Mouse (Mus musculus): ENCODE measurements around the gene Atp13a5. TPM values are rescaled to one million over a fixed set of nuclear protein-coding genes. Genes with fewer than 3 reads are reported as not detected.

Atp13a5 gene
- polyA plus RNA-seq, 1 experiment from 2014 or later: 0.20 TPM

DNA sequence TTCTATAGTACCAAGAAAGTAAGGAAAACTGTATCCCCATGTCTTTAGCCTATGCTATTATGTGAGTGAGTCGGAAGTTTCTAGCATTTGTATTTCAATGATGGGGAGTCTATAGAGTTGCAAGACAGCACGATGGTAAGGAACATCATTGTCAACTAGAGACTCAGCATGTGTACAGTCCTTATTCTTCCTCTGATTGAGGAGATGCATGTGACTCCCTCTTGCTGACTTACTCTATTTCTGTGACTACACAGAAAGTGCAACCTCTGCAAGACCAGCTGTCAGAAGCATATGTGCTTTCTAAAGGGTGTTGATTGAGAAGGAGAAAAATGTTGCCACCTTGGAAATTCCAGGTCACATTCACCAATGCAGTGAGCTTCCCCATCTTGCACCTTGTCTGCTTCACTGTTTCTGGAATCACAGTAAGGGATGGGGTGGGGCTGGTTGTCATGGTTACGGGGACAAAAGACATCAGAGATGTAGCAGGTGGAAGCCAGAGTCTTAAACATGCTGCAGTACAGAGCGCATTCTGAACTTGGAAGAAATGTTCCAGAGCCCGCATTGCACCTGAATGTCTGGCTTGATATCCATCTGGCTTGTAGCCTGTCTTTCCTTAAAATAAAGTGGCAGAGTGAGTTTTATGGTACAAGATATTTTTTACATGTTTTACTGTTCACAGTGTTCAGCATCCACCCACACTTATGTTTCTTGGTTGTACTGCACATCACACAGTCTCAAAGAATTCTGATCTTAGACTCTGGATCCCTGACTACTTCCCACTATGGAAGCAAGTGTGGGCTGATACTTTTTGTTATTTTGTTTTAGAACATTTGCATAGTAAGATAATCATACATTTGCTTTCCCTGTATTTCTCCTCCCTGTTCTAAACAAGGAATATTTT, 161.9 kb downstream of the Atp13a5 start:
- Histone ChIP-seq H3K9ac (ENCODE audit: low read length) (no peak overlapping the region), H3K27me3 (ENCODE audit: control insufficient read depth, insufficient read depth, low read length) (no peaks in the 10 kb centered on the region), H3K4me1 (ENCODE audit: control insufficient read depth, insufficient read depth, low read length) (no peaks in the 10 kb centered on the region), H3K27ac (ENCODE audit: low read depth, low read length) (no peak overlapping the region), H3K4me3 (ENCODE audit: low read depth, low read length) (no peak overlapping the region), H3K9me3 (ENCODE audit: control insufficient read depth, low read length) (no peaks in the 10 kb centered on the region), H3K4me2 (no peak overlapping the region), H3K36me3 (ENCODE audit: control insufficient read depth, insufficient read depth, low read length) (no peaks in the 10 kb centered on the region)
- 71% methylated on average over 5 of the region's 5 CpGs for WGBS
- no peak for DNase-seq (ENCODE audit: low spot score, missing footprints)
- no peak for ATAC-seq (ENCODE audit: low FRiP score)

DNA sequence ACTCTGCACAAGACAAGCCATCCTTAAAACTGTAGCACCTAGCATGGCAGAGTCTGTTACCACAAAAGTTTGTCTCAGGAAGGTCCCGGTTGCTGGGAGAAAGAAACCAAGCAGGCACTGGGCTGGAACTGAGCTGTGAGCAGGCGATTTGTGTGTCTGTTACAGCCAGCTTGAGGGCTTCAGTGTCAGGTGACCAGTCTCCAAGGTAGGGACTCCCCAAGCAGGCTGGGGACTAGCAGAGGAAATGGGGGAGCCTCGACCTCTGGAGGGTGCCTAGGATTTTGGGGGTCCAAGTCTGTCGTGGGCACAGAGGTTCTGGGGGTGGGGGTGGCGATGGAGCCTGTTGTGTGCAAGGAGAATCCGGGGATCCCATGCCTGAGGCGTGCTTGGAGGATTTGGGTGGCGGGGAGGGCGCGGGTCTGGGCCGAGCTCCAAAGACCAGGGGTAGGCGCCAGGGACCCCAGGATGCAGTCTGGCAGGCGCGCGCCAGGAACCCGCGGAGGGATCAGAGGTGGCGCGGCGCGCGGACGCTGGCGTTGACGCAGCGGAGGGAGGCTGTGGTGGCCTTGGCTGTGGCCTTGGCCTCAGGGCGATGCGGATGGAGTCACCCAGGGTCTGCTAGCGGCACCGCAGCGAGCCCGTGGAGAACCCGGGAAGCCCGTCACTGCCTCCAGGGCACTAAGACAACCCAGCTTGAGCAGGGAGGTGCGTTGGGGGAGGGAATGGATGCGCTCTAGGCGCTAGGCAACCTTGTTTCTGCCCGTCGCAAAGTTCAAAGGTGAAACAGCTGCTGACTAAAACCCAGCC, 168.7 kb downstream of the Atp13a5 start, which contains the start of gene Hrasls:
Gene Hrasls (plus strand): TSS at position 91 of the 807 bp plus-strand sequence.
- Histone ChIP-seq H3K4me3 (ENCODE audit: low read depth, low read length) (peak within 1 kb of the TSS; percentile 39), H3K36me3 (ENCODE audit: control insufficient read depth, insufficient read depth, low read length) (no peaks in the 10 kb centered on the region), H3K27ac (ENCODE audit: low read depth, low read length) (no peak within 1 kb of the TSS), H3K4me1 (ENCODE audit: control insufficient read depth, insufficient read depth, low read length) (peaks cover 3% of the 10 kb centered on the region; the same call in 1 of the 2 replicates), H3K9ac (ENCODE audit: low read length) (peak within 1 kb of the TSS; percentile 70), H3K27me3 (ENCODE audit: control insufficient read depth, insufficient read depth, low read length) (peaks cover 3% of the 10 kb centered on the region; the same call in 1 of the 2 replicates), H3K9me3 (ENCODE audit: control insufficient read depth, low read length) (no peaks in the 10 kb centered on the region), H3K4me2 (peak within 1 kb of the TSS; percentile 87)
- WGBS: 1% methylated on average over 35 of the region's 39 CpGs
- peak; percentile 95 for DNase-seq (ENCODE audit: low spot score, missing footprints)
- peak; percentile 89 for ATAC-seq (ENCODE audit: low FRiP score)

DNA sequence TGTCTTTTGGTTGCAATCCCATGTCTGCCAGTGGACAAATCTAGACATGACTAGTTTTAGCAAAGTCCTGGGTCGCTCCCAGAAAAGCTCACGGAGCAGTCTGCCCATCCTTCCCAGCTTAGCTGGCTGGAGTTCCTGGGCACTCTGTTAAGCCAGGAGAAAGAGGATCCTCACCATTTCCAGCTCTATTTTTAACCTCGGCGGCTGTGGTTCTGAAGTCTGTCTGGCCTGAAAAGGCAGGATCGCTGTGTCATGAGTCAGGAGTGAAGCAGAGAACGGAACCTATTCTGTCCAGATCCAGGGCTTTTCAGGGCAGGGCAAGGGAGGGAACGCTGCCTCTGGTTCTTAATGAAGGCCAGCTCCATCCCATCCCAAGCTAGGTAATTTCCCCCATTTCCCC, 169.7 kb downstream of the Atp13a5 start:
- no peak overlapping the region for H3K9ac ChIP-seq (ENCODE audit: low read length)
- DNase-seq (ENCODE audit: low spot score, missing footprints) (no peak), ATAC-seq (ENCODE audit: low FRiP score) (no peak)
- no peak overlapping the region for H3K4me3 ChIP-seq (ENCODE audit: low read depth, low read length)
- peaks cover 3% of the 10 kb centered on the region; the same call in 1 of the 2 replicates for H3K4me1 ChIP-seq (ENCODE audit: control insufficient read depth, insufficient read depth, low read length)
- no peaks in the 10 kb centered on the region for H3K9me3 ChIP-seq (ENCODE audit: control insufficient read depth, low read length)
- no peaks in the 10 kb centered on the region for H3K36me3 ChIP-seq (ENCODE audit: control insufficient read depth, insufficient read depth, low read length)
- peaks cover 3% of the 10 kb centered on the region; the same call in 1 of the 2 replicates for H3K27me3 ChIP-seq (ENCODE audit: control insufficient read depth, insufficient read depth, low read length)
- 78% methylated on average over 7 of the region's 7 CpGs for WGBS
- no peak overlapping the region for H3K4me2 ChIP-seq
- H3K27ac ChIP-seq (ENCODE audit: low read depth, low read length): no peak overlapping the region

DNA sequence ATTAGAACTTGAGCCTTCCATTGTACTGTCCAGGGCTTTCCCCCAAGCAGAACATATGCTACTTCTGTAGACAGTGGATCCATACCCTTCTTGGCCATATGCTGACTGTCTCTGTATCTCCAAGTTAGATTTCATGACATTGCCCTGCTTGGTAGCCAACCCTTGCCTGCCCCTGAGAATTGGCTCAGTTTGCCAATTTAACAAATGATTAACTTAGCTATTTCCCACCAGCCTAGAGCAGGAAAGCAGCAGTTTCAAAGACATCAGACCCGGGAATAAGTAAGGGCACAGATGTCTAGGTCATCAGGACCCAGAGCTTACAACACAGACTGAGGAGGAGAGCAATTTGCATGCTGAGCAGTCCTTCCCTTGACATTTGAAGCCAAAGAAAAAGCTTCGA, 173.0 kb downstream of the Atp13a5 start:
- DNase-seq (ENCODE audit: low spot score, missing footprints) (no peak), ATAC-seq (ENCODE audit: low FRiP score) (no peak)
- no peaks in the 10 kb centered on the region for H3K36me3 ChIP-seq (ENCODE audit: control insufficient read depth, insufficient read depth, low read length)
- H3K4me1 ChIP-seq (ENCODE audit: control insufficient read depth, insufficient read depth, low read length): peaks cover 3% of the 10 kb centered on the region; the same call in 1 of the 2 replicates
- no peak overlapping the region for H3K4me2 ChIP-seq
- H3K9ac ChIP-seq (ENCODE audit: low read length): no peak overlapping the region
- H3K4me3 ChIP-seq (ENCODE audit: low read depth, low read length): no peak overlapping the region
- WGBS: 49% methylated on average over 2 of the region's 2 CpGs
- no peaks in the 10 kb centered on the region; the same call in 1 of the 2 replicates for H3K27me3 ChIP-seq (ENCODE audit: control insufficient read depth, insufficient read depth, low read length)
- H3K9me3 ChIP-seq (ENCODE audit: control insufficient read depth, low read length): no peaks in the 10 kb centered on the region
- no peak overlapping the region for H3K27ac ChIP-seq (ENCODE audit: low read depth, low read length)

DNA sequence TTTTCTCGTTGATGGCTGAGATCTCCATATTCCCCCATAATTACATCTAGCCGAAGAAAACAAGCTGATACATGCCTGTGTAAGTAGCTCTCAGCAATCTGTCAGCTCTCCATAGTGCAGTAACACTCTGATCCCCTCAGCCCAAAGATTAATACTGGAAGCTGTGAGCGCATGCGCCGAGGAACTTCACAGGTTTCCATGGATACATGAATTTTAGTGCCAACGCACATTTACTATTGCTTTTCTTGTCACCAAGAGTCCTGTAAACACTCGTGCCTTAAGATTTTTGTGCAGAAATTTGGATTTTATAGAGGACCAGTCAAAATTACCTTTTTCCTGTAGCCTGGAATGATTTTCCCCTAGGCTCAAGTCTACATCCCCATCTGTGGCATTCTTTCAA, 173.7 kb downstream of the Atp13a5 start:
- no peak overlapping the region for H3K9ac ChIP-seq (ENCODE audit: low read length)
- H3K4me1 ChIP-seq (ENCODE audit: control insufficient read depth, insufficient read depth, low read length): no peaks in the 10 kb centered on the region
- 83% methylated on average over 7 of the region's 7 CpGs for WGBS
- DNase-seq (ENCODE audit: low spot score, missing footprints) (no peak), ATAC-seq (ENCODE audit: low FRiP score) (no peak)
- H3K27me3 ChIP-seq (ENCODE audit: control insufficient read depth, insufficient read depth, low read length): no peaks in the 10 kb centered on the region; the same call in 1 of the 2 replicates
- H3K27ac ChIP-seq (ENCODE audit: low read depth, low read length): no peak overlapping the region
- H3K36me3 ChIP-seq (ENCODE audit: control insufficient read depth, insufficient read depth, low read length): no peaks in the 10 kb centered on the region
- no peak overlapping the region for H3K4me3 ChIP-seq (ENCODE audit: low read depth, low read length)
- H3K9me3 ChIP-seq (ENCODE audit: control insufficient read depth, low read length): no peaks in the 10 kb centered on the region
- no peak overlapping the region for H3K4me2 ChIP-seq

DNA sequence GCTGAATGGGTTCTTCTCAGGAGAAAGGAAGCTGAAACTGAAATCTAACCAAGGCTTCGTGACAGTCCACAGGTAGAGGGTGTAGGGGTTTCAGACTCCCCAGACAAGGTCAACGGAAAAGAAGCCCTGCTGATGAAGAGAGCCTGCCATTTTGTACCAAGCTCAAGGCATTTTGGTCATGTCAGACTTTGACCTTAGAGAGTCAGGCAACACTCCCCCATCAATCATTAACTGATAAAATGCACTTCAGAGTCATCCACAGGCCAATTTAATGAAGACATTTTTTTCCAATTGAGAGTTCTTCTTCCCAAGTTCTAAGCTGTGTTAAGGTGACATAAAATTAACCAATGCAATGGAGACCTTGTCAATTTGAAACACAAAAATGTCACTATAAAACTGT, 177.4 kb downstream of the Atp13a5 start:
- ATAC-seq (ENCODE audit: low FRiP score): no peak
- DNase-seq (ENCODE audit: low spot score, missing footprints): no peak

DNA sequence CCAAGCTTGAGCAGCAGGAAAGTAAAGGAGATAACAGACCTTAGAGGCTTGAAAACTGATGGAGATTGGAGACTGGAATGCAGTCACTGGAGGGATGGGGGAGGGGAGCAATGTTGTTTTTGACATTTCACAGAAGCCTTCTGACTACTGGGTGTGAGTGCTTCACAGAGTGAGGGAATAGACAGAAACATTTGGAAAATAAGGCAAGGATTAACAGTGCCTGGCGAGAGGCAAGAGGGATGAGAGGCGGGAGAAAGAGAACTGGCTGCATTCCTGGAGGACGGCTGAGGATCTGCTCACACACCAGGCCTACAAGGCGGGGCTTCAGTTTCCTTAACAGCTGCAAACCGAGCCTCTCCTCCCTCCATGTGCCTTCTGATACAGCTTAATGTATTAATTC, 180.1 kb downstream of the Atp13a5 start:
- H3K4me1 ChIP-seq (ENCODE audit: control insufficient read depth, insufficient read depth, low read length): no peaks in the 10 kb centered on the region
- DNase-seq (ENCODE audit: low spot score, missing footprints) (no peak), ATAC-seq (ENCODE audit: low FRiP score) (no peak)
- no peak overlapping the region for H3K9ac ChIP-seq (ENCODE audit: low read length)
- no peak overlapping the region for H3K4me3 ChIP-seq (ENCODE audit: low read depth, low read length)
- WGBS: 11% methylated on average over 5 of the region's 5 CpGs
- H3K27ac ChIP-seq (ENCODE audit: low read depth, low read length): no peak overlapping the region
- H3K4me2 ChIP-seq: no peak overlapping the region
- H3K36me3 ChIP-seq (ENCODE audit: control insufficient read depth, insufficient read depth, low read length): no peaks in the 10 kb centered on the region
- no peaks in the 10 kb centered on the region for H3K9me3 ChIP-seq (ENCODE audit: control insufficient read depth, low read length)
- no peaks in the 10 kb centered on the region for H3K27me3 ChIP-seq (ENCODE audit: control insufficient read depth, insufficient read depth, low read length)

More for the DNA sequence above, 177.4 kb downstream of the Atp13a5 start:
- 82% methylated on average over 2 of the region's 2 CpGs for WGBS
- Histone ChIP-seq H3K9me3 (ENCODE audit: control insufficient read depth, low read length) (no peaks in the 10 kb centered on the region), H3K36me3 (ENCODE audit: control insufficient read depth, insufficient read depth, low read length) (no peaks in the 10 kb centered on the region), H3K27ac (ENCODE audit: low read depth, low read length) (no peak overlapping the region), H3K4me2 (no peak overlapping the region), H3K9ac (ENCODE audit: low read length) (no peak overlapping the region), H3K4me3 (ENCODE audit: low read depth, low read length) (no peak overlapping the region), H3K27me3 (ENCODE audit: control insufficient read depth, insufficient read depth, low read length) (no peaks in the 10 kb centered on the region), H3K4me1 (ENCODE audit: control insufficient read depth, insufficient read depth, low read length) (no peaks in the 10 kb centered on the region)

DNA sequence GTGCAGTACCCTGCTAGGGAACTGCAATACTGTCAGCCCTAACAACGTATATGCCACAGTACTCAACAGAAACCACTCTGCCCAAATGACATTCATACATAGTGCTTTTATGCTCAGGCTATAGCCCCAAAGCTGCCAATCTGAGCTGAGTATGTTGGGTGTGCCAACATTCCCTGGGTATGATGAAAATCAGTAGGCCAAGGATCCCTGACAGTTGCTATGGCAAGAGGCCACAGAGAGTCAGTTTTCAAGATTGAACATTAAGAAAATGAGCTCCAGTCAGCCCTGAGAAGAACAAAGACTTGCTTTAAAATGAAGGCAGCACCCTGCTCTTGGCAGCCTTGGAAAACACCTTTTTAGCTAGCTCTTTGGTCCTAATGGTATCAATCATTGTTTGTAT, 183.4 kb downstream of the Atp13a5 start:
- no peak overlapping the region for H3K4me3 ChIP-seq (ENCODE audit: low read depth, low read length)
- H3K27me3 ChIP-seq (ENCODE audit: control insufficient read depth, insufficient read depth, low read length): no peaks in the 10 kb centered on the region
- DNase-seq (ENCODE audit: low spot score, missing footprints) (no peak), ATAC-seq (ENCODE audit: low FRiP score) (no peak)
- no peaks in the 10 kb centered on the region for H3K36me3 ChIP-seq (ENCODE audit: control insufficient read depth, insufficient read depth, low read length)
- H3K27ac ChIP-seq (ENCODE audit: low read depth, low read length): no peak overlapping the region
- H3K9me3 ChIP-seq (ENCODE audit: control insufficient read depth, low read length): no peaks in the 10 kb centered on the region
- no peak overlapping the region for H3K4me2 ChIP-seq
- H3K4me1 ChIP-seq (ENCODE audit: control insufficient read depth, insufficient read depth, low read length): no peaks in the 10 kb centered on the region
- 93% methylated on average over 1 of the region's 1 CpGs for WGBS
- H3K9ac ChIP-seq (ENCODE audit: low read length): no peak overlapping the region

DNA sequence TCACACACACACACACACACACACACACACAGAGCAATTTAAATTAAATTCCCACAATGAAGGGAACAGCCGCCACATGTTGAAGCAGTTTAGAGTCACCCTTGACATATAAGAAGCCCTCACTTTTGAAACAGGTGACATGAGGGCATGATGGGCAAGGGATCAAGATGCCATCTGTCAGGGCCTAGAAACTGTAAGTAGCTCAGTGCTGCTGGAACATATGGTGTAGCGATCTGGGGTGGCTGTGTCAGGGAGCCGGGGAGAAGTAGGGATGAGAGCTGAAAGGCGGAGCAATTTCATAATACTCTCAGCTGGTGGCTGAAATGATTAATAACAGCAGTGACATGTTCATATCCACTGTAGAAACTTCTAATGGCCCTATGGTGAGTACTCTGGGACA, 184.6 kb downstream of the Atp13a5 start:
- Histone ChIP-seq H3K27ac (ENCODE audit: low read depth, low read length) (no peak overlapping the region), H3K9ac (ENCODE audit: low read length) (no peak overlapping the region), H3K27me3 (ENCODE audit: control insufficient read depth, insufficient read depth, low read length) (no peaks in the 10 kb centered on the region), H3K4me3 (ENCODE audit: low read depth, low read length) (no peak overlapping the region), H3K36me3 (ENCODE audit: control insufficient read depth, insufficient read depth, low read length) (no peaks in the 10 kb centered on the region), H3K4me1 (ENCODE audit: control insufficient read depth, insufficient read depth, low read length) (no peaks in the 10 kb centered on the region), H3K4me2 (no peak overlapping the region), H3K9me3 (ENCODE audit: control insufficient read depth, low read length) (no peaks in the 10 kb centered on the region)
- 80% methylated on average over 4 of the region's 4 CpGs for WGBS
- DNase-seq (ENCODE audit: low spot score, missing footprints) (no peak), ATAC-seq (ENCODE audit: low FRiP score) (no peak)
